Mouse (Mus musculus): ENCODE results near the gene Dmrt3. TPM values are rescaled to one million over a fixed set of nuclear protein-coding genes. Genes with fewer than 3 reads are reported as not detected.

Dmrt3 gene
- polyA plus RNA-seq, 1 experiment: 0.06 TPM

DNA sequence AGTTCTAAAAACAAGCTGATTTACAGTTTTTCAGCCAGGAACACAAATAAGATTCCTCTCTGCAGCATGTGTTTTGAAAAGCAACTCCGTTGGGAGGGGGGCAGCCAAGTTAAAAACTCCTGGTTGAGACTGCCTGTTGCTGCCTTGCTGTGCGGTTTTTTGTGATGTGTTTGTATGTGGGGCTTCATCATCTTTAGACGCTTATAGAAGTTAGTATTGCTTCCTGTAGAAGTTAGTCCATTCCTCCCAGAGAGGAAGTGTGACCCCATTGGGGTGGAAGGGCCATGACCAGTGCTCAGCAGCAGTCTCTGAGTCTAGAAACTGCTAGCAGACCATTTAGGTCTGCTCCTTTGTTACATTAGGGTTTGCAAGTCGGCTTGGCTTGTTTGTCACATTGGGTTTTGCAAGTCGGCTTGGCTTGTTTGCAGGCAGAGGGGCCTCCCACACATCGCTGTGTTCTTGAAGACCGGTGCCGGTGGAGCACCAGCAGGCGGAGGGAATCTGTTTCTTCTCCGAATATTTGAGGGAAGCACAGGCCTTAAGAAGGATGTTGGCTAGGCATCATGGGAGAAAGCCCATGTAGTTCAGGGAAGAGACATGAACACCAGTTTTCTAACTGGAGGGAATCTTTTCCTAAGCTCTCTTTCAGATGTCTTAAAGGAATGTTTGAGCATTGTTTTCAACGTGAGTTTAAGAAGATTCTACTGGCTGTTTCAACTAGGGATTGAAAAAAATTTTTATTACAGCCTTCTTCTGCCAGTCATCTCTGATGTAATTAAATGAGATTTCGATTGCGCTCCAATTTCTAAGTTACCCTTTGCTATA, 3.6 kb downstream of the Dmrt3 start:
- H3K27me3 ChIP-seq (ENCODE audit: control insufficient read depth, insufficient read depth, insufficient read length): peaks cover 41% of the 10 kb centered on the region

GRCm38 (mm10) chr19:25615889-25616288, 5.8 kb downstream of the Dmrt3 start:
- no peaks in the 10 kb centered on the region for H3K36me3 ChIP-seq (ENCODE audit: control insufficient read depth, insufficient read depth)
- H3K79me2 ChIP-seq (ENCODE audit: control insufficient read depth, insufficient read depth): no peaks in the 10 kb centered on the region
- H3ac ChIP-seq (ENCODE audit: control insufficient read depth, insufficient read length): no peak overlapping the region
- H3K4me2 ChIP-seq (ENCODE audit: low read depth): no peak overlapping the region
- peaks cover 33% of the 10 kb centered on the region for H3K27me3 ChIP-seq (ENCODE audit: control insufficient read depth, insufficient read depth, insufficient read length)
- TF ChIP-seq POLR2A (IDR thresholded peaks at IDR 0.05; ENCODE audit: insufficient read length, low read depth) (no peak), MYOG (IDR thresholded peaks at IDR 0.05; ENCODE audit: control insufficient read depth in 1 of 3, insufficient read depth in 1 of 3, insufficient read length in 2 of 3, low read depth in 2 of 3) (no peak), REST (IDR thresholded peaks at IDR 0.05; ENCODE audit: insufficient read depth, insufficient read length) (no peak), USF1 (IDR thresholded peaks at IDR 0.05; ENCODE audit: low read depth) (no peak), POLR2AphosphoS2 (IDR thresholded peaks at IDR 0.05; ENCODE audit: insufficient read length, low read depth) (no peak), MYOD1 (IDR thresholded peaks at IDR 0.05; ENCODE audit: control insufficient read depth in 1 of 3, insufficient read length in 2 of 3, low read depth in 2 of 3) (no peak), TCF12 (IDR thresholded peaks at IDR 0.05; ENCODE audit: insufficient read depth, poor library complexity, severe bottlenecking) (no peak), CEBPB (IDR thresholded peaks at IDR 0.05; ENCODE audit: insufficient read depth, poor library complexity, severe bottlenecking) (no peak)
- H3K4me3 ChIP-seq: no peak overlapping the region

More for the DNA sequence above, 3.6 kb downstream of the Dmrt3 start:
- no peak overlapping the region for H3K4me3 ChIP-seq
- TF ChIP-seq MYOG (IDR thresholded peaks at IDR 0.05; ENCODE audit: control insufficient read depth in 1 of 3, insufficient read depth in 1 of 3, insufficient read length in 2 of 3, low read depth in 2 of 3) (no peak), USF1 (IDR thresholded peaks at IDR 0.05; ENCODE audit: low read depth) (no peak), E2F4 (IDR thresholded peaks at IDR 0.05; ENCODE audit: insufficient read depth) (no peak), MYOD1 (IDR thresholded peaks at IDR 0.05; ENCODE audit: control insufficient read depth in 1 of 3, insufficient read length in 2 of 3, low read depth in 2 of 3) (no peak), SRF (IDR thresholded peaks at IDR 0.05; ENCODE audit: control insufficient read depth, insufficient read length, low read depth) (no peak), TCF3 (IDR thresholded peaks at IDR 0.05; ENCODE audit: insufficient read length, low read depth) (no peak), TCF12 (IDR thresholded peaks at IDR 0.05; ENCODE audit: insufficient read depth, poor library complexity, severe bottlenecking) (no peak), POLR2A (IDR thresholded peaks at IDR 0.05; ENCODE audit: insufficient read length, low read depth) (no peak), REST (IDR thresholded peaks at IDR 0.05; ENCODE audit: insufficient read depth, insufficient read length) (no peak), MAX (IDR thresholded peaks at IDR 0.05; ENCODE audit: low read depth) (no peak), CEBPB (IDR thresholded peaks at IDR 0.05; ENCODE audit: insufficient read depth, poor library complexity, severe bottlenecking) (no peak), POLR2AphosphoS2 (IDR thresholded peaks at IDR 0.05; ENCODE audit: insufficient read length, low read depth) (no peak)
- H3K4me2 ChIP-seq (ENCODE audit: low read depth): no peak overlapping the region
- H3ac ChIP-seq (ENCODE audit: control insufficient read depth, insufficient read length): no peak overlapping the region
- no peaks in the 10 kb centered on the region for H3K36me3 ChIP-seq (ENCODE audit: control insufficient read depth, insufficient read depth)
- no peaks in the 10 kb centered on the region for H3K79me2 ChIP-seq (ENCODE audit: control insufficient read depth, insufficient read depth)

DNA sequence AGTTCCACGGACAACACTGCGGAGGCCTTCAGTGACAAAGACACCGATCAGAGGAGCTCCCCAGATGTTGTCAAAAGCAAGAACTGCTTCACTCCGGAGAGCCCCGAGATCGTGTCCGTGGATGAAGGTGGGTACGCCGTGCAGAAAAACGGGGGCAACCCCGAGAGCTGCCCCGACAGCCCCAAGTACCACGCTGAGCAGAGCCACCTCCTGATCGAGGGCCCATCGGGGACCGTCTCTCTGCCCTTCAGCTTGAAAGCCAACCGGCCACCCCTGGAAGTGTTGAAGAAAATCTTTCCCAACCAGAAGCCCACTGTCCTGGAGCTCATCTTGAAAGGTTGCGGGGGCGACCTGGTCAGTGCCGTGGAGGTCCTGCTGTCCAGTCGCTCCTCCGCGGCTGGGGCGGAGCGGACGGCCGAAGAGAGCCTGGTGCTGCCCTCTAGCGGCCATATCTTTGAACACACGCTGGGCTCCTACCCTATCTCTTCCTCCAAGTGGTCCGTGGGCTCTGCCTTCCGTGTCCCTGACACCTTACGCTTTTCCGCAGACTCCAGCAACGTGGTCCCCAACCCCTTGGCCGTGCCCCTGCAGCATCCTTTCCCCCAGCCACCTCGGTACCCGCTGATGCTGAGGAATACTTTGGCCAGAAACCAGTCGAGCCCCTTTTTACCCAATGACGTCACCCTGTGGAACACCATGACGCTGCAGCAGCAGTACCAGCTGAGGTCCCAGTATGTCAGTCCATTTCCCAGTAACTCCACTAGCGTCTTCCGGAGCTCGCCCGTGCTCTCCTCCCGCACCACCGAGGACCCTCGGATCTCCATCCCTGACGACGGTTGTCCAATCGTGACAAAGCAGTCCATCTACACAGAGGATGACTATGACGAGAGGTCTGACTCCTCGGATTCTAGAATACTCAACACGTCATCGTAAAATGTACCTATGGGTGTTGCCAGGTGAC, 12.5 kb downstream of the Dmrt3 start:
- TF ChIP-seq USF1 (IDR thresholded peaks at IDR 0.05; ENCODE audit: low read depth) (no peak), TCF12 (IDR thresholded peaks at IDR 0.05; ENCODE audit: insufficient read depth, poor library complexity, severe bottlenecking) (no peak), TCF3 (IDR thresholded peaks at IDR 0.05; ENCODE audit: insufficient read length, low read depth) (no peak), CEBPB (IDR thresholded peaks at IDR 0.05; ENCODE audit: insufficient read depth, poor library complexity, severe bottlenecking) (no peak), E2F4 (IDR thresholded peaks at IDR 0.05; ENCODE audit: insufficient read depth) (no peak), REST (IDR thresholded peaks at IDR 0.05; ENCODE audit: insufficient read depth, insufficient read length) (no peak), MYOD1 (IDR thresholded peaks at IDR 0.05; ENCODE audit: control insufficient read depth in 1 of 3, insufficient read length in 2 of 3, low read depth in 2 of 3) (no peak), POLR2AphosphoS2 (IDR thresholded peaks at IDR 0.05; ENCODE audit: insufficient read length, low read depth) (no peak), MAX (IDR thresholded peaks at IDR 0.05; ENCODE audit: low read depth) (no peak), POLR2A (IDR thresholded peaks at IDR 0.05; ENCODE audit: insufficient read length, low read depth) (no peak), SRF (IDR thresholded peaks at IDR 0.05; ENCODE audit: control insufficient read depth, insufficient read length, low read depth) (no peak), MYOG (IDR thresholded peaks at IDR 0.05; ENCODE audit: control insufficient read depth in 1 of 3, insufficient read depth in 1 of 3, insufficient read length in 2 of 3, low read depth in 2 of 3) (no peak)
- no peak overlapping the region for H3K4me3 ChIP-seq
- peak overlapping the region; percentile 27 for H3K4me2 ChIP-seq (ENCODE audit: low read depth)
- H3K36me3 ChIP-seq (ENCODE audit: control insufficient read depth, insufficient read depth): no peaks in the 10 kb centered on the region
- peaks cover 17% of the 10 kb centered on the region for H3K27me3 ChIP-seq (ENCODE audit: control insufficient read depth, insufficient read depth, insufficient read length)
- H3K79me2 ChIP-seq (ENCODE audit: control insufficient read depth, insufficient read depth): no peaks in the 10 kb centered on the region
- H3ac ChIP-seq (ENCODE audit: control insufficient read depth, insufficient read length): no peak overlapping the region

- H3ac ChIP-seq (ENCODE audit: control insufficient read depth, insufficient read length): no peak overlapping the region
- TF ChIP-seq TCF12 (IDR thresholded peaks at IDR 0.05; ENCODE audit: insufficient read depth, poor library complexity, severe bottlenecking) (no peak), POLR2AphosphoS2 (IDR thresholded peaks at IDR 0.05; ENCODE audit: insufficient read length, low read depth) (no peak), REST (IDR thresholded peaks at IDR 0.05; ENCODE audit: insufficient read depth, insufficient read length) (no peak), E2F4 (IDR thresholded peaks at IDR 0.05; ENCODE audit: insufficient read depth) (no peak), CEBPB (IDR thresholded peaks at IDR 0.05; ENCODE audit: insufficient read depth, poor library complexity, severe bottlenecking) (no peak), TCF3 (IDR thresholded peaks at IDR 0.05; ENCODE audit: insufficient read length, low read depth) (no peak), SRF (IDR thresholded peaks at IDR 0.05; ENCODE audit: control insufficient read depth, insufficient read length, low read depth) (no peak), MYOG (IDR thresholded peaks at IDR 0.05; ENCODE audit: control insufficient read depth in 1 of 3, insufficient read depth in 1 of 3, insufficient read length in 2 of 3, low read depth in 2 of 3) (no peak), MAX (IDR thresholded peaks at IDR 0.05; ENCODE audit: low read depth) (no peak), MYOD1 (IDR thresholded peaks at IDR 0.05; ENCODE audit: control insufficient read depth in 1 of 3, insufficient read length in 2 of 3, low read depth in 2 of 3) (no peak), POLR2A (IDR thresholded peaks at IDR 0.05; ENCODE audit: insufficient read length, low read depth) (no peak), USF1 (IDR thresholded peaks at IDR 0.05; ENCODE audit: low read depth) (no peak)
- no peaks in the 10 kb centered on the region for H3K79me2 ChIP-seq (ENCODE audit: control insufficient read depth, insufficient read depth)
- peaks cover 4% of the 10 kb centered on the region for H3K27me3 ChIP-seq (ENCODE audit: control insufficient read depth, insufficient read depth, insufficient read length)
- H3K4me3 ChIP-seq: no peak overlapping the region
- no peak overlapping the region for H3K4me2 ChIP-seq (ENCODE audit: low read depth)
- no peaks in the 10 kb centered on the region for H3K36me3 ChIP-seq (ENCODE audit: control insufficient read depth, insufficient read depth)
These were observed 18.4 kb downstream of the Dmrt3 start for GRCm38 (mm10) chr19:25628490-25628889.

Measured in myocyte (in vitro differentiated cells).